Comparison of ENCODE assay signal across 8 mouse cellular contexts in genomic region chr3:129536109-129536508, GRCm38 (mm10). TPM values are rescaled to one million over a fixed set of nuclear protein-coding genes. Genes with fewer than 3 reads are reported as not detected.
DNase-seq lines count a peak whose midpoint lies in the region; ATAC-seq and TF ChIP-seq lines count a peak whose summit lies in the region.

No protein-coding gene starts in this region.

- H3K27ac ChIP-seq in hindbrain, embryonic 14.5 days, result peak overlapping the region; percentile 97

- H3K4me3 ChIP-seq in hindbrain, embryonic 14.5 days (replicated peaks; ENCODE audit: low read length), result peak overlapping the region; percentile 85

- 0 out of 2 replicates have a peak, but pooled peaks cover 1% of the 10 kb centered on the region for H3K36me3 ChIP-seq in hindbrain, embryonic 14.5 days (replicated peaks; ENCODE audit: control insufficient read depth, insufficient read depth)

- peaks cover 34% of the 10 kb centered on the region for H3K4me1 ChIP-seq in hindbrain, embryonic 14.5 days (replicated peaks; ENCODE audit: control insufficient read depth, insufficient read depth, low read length)

- WGBS in hindbrain, embryonic 14.5 days, result under 1% methylated on average over 11 of the region's 11 CpGs

- peak overlapping the region; percentile 84 for H3K4me2 ChIP-seq in hindbrain, embryonic 14.5 days (replicated peaks)

- no peaks in the 10 kb centered on the region for H3K27me3 ChIP-seq in Patski
- no peaks in the 10 kb centered on the region for H3K27me3 ChIP-seq in hindbrain, embryonic 14.5 days (ENCODE audit: control insufficient read depth, insufficient read depth, low read length)

- no peaks in the 10 kb centered on the region for H3K9me3 ChIP-seq in hindbrain, embryonic 14.5 days (ENCODE audit: control insufficient read depth, low read length)

- in situ Hi-C loops in Patski (cut with MboI; ENCODE audit: low pct_unique_long_range_greater_than_20kb), result no loop called here

- ATAC-seq in Patski, result peak; percentile 87
- ATAC-seq in hindbrain, embryonic 14.5 days (ENCODE audit: low FRiP score), result peak; percentile 95

- no peak for TF ChIP-seq CTCF in Patski (IDR thresholded peaks at IDR 0.05)

- peak; percentile 99 for DNase-seq in Patski (ENCODE audit: low read depth, low spot score)
- peak; percentile 90 to 94 for DNase-seq in cerebellum, postnatal 14 days
- peak; percentile 86 to 93 for DNase-seq in frontal cortex, postnatal 14 days (ENCODE audit: low spot score in 2 of 2)
- peak; percentile 97 for DNase-seq in hindbrain, embryonic 14.5 days (ENCODE audit: low spot score)
- DNase-seq in layer of hippocampus, postnatal 36 days, result peak; percentile 89 to 91
- peak; percentile 96 for DNase-seq in lung, postnatal 36 days
- DNase-seq in retina, postnatal 1 day, result peak; percentile 99
- DNase-seq in urinary bladder, adult 18-20 months (ENCODE audit: low spot score in 2 of 2), result peak; percentile 45 to 81

- CTCF ChIA-PET in Patski (lab: Charles Lee), result interaction anchor here (0.9 to 2.1 kb wide), 3 partner anchors 15 to 55 kb away, joined by 3 to 7 read pairs (median 6); no protein-coding TSS in a partner anchor

- POLR2A ChIA-PET in Patski (lab: Charles Lee), result interaction anchor here (0.7 to 1.2 kb wide), 4 partner anchors 11 to 93 kb away, joined by 3 to 5 read pairs (median 3); no protein-coding TSS in a partner anchor

- H3K9ac ChIP-seq in hindbrain, embryonic 14.5 days, result peak overlapping the region; percentile 99

RNA-seq across cellular contexts. Expression of gene Elovl6, which starts 4.0 kb away (rescaled TPM):
- 24.0 TPM for polyA plus RNA-seq in Patski (2021)
- polyA plus RNA-seq in hindbrain, embryonic 14.5 days (2014; fragmentation: Nextera tagmentation; extraction: Ambion mirVana), result 27.5 and 39.5 TPM in 2 replicates
- total RNA-seq in layer of hippocampus, postnatal 36 days (2021), result 10 to 100 TPM; 37.4 to 38.2 TPM

Comparison
In these comparisons a context has a peak if more than half of its experiments do, and no peak if none do; other contexts are left out.
1. Peak in every context shown above with its lines: DNase-seq, ATAC-seq, H3K4me3 ChIP-seq and H3K27ac ChIP-seq.